Mouse (Mus musculus) cerebellum, adult 2 months (tissue): ENCODE results near the gene Pias3.

ENCODE experiments used
- CTCF ChIP-seq: fragments of 200-500 bp; IDR thresholded peaks from 2 replicates; pipeline ENCODE4 v1.5.1; 2011; ENCODE audit warnings: low read depth, mild to moderate bottlenecking, control low read depth, low read length, moderate library complexity, borderline replicate concordance; ENCODE audit not compliant: insufficient read depth
- POLR2A ChIP-seq: fragments of 200-500 bp; IDR thresholded peaks from 2 replicates; pipeline ENCODE4 v1.6.1; 2011; ENCODE audit warnings: low read length, control low read depth, borderline replicate concordance; ENCODE audit not compliant: insufficient read depth

- TF ChIP-seq POLR2A = no peak
- TF ChIP-seq CTCF = no peak
Observed at GRCm38 (mm10) chr3:96680269-96680956, 15.8 kb upstream of the Pias3 start.
